Mouse (Mus musculus) heart, embryonic 16.5 days (tissue): ENCODE measurements around the gene Prr18. TPM values are rescaled to one million over a fixed set of nuclear protein-coding genes. Genes with fewer than 3 reads are reported as not detected.
"Not testable (repeated sequence)": the region's sequence is repeated elsewhere in the genome, so short reads cannot be mapped to it uniquely, and the experiment has no call there.

Experiments used
- ATAC-seq: fragments of 200-750 bp; cut with Nextera tagmentation; replicated peaks from 2 replicates; pipeline ENCODE4 v1.8.0; 2017; ENCODE audit warnings: moderate number of reproducible peaks; ENCODE audit not compliant: insufficient read depth, low FRiP score; ENCODE audit errors: extremely low read depth
- H3K27ac ChIP-seq: fragments of 300-500 bp; sonication (generic); 2 replicates; pipeline ENCODE4 v1.5.1; 2014; ENCODE audit warnings: mild to moderate bottlenecking, low read length, control low read depth, moderate library complexity
- H3K27me3 ChIP-seq: fragments of 300-500 bp; sonication (generic); 2 replicates; pipeline ENCODE4 v1.6.1; 2014; ENCODE audit warnings: low read length, mixed read lengths; ENCODE audit not compliant: control insufficient read depth, insufficient read depth
- H3K36me3 ChIP-seq: fragments of 300-500 bp; sonication (generic); 2 replicates; pipeline ENCODE4 v1.6.1; 2014; ENCODE audit not compliant: control insufficient read depth, insufficient read depth
- H3K4me1 ChIP-seq: fragments of 300-500 bp; sonication (generic); 2 replicates; pipeline ENCODE4 v1.6.1; 2014; ENCODE audit warnings: low read length, mixed read lengths; ENCODE audit not compliant: control insufficient read depth, insufficient read depth
- H3K4me2 ChIP-seq: fragments of 300-500 bp; sonication (generic); 2 replicates; pipeline ENCODE4 v1.6.1; 2014; ENCODE audit warnings: low read depth, mild to moderate bottlenecking, control low read depth, low read length
- H3K4me3 ChIP-seq: fragments of 300-500 bp; sonication (generic); 2 replicates; pipeline ENCODE4 v1.5.1; 2014; ENCODE audit warnings: mild to moderate bottlenecking, control low read depth, low read length
- H3K9ac ChIP-seq: fragments of 300-500 bp; sonication (generic); 2 replicates; pipeline ENCODE4 v1.6.1; 2014; ENCODE audit warnings: low read length, control low read depth
- H3K9me3 ChIP-seq: fragments of 300-500 bp; sonication (generic); replicated peaks from 2 replicates; pipeline ENCODE4 v1.6.1; 2016; ENCODE audit warnings: low read length; ENCODE audit not compliant: control insufficient read depth
- WGBS: fragments of 180-500 bp; shearing (Covaris S2); extraction: QIAGEN DNeasy Blood & Tissue Kit; methylation state at CpG from one replicate; pipeline ENCODE4 v1.1.7; 2014; 5-methylcytosine and 5-hydroxymethylcytosine counted together
- polyA plus RNA-seq: library from polyadenylated mRNA; unstranded; fragments of >200 nt; fragmentation: Nextera tagmentation; extraction: Ambion mirVana; gene quantifications from 2 replicates; pipeline ENCODE4 v1.2.1, GENCODE M21; 2015

Gene Prr18
- polyA plus RNA-seq: 0.21 and 0.30 TPM in 2 replicates

GRCm38 (mm10) chr17:8337159-8337558, at the start of gene Prr18:
TSS of gene Prr18 (plus strand) at chr17:8337459.
- not testable (repeated sequence) for H3K9me3 ChIP-seq, H3K36me3 ChIP-seq, H3K9ac ChIP-seq, ATAC-seq, H3K4me3 ChIP-seq, H3K4me2 ChIP-seq, H3K27ac ChIP-seq
- peaks cover 15% of the 10 kb centered on the region for H3K4me1 ChIP-seq
- no CpG with 5 or more reads among the region's 5 CpGs for WGBS
- H3K27me3 ChIP-seq: peaks cover 37% of the 10 kb centered on the region

DNA sequence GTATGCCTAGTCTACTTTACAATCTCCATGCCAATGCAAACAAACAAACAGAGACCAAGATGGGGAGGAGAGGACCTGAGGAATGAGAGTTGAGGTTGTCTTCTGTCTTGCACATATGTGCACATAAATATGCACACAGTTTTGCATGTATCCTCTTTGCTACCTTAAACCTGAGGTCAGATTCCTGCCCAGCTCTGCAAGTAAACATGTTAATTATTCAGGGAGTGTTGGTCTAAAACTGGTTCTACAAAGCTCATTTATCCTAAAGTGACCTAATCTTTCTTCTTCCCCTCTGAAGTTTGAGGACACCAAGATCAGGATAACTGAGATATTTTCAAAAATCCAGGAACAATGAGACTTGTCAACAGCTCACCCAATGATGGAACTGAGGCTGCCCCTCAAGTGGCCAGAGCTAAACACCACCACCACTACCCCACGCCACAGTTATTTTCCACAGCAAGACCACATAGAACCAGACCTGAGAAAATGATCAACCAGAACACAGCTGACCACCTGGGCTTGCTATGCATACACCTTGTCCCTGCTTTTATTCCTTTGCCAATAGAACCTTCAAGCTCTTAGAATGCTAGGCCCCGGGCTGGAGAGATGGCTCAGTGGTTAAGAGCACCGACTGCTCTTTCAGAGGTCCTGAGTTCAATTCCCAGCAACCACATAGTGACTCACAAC, 47.1 kb upstream of the Prr18 start:
- no peak for ATAC-seq
- Histone ChIP-seq H3K27me3 (no peaks in the 10 kb centered on the region), H3K27ac (no peak overlapping the region), H3K4me1 (peaks cover 2% of the 10 kb centered on the region), H3K4me3 (no peak overlapping the region), H3K9me3 (peaks cover 4% of the 10 kb centered on the region), H3K36me3 (peaks cover 16% of the 10 kb centered on the region), H3K9ac (no peak overlapping the region), H3K4me2 (no peak overlapping the region)
- WGBS: 92% methylated on average over 3 of the region's 3 CpGs

DNA sequence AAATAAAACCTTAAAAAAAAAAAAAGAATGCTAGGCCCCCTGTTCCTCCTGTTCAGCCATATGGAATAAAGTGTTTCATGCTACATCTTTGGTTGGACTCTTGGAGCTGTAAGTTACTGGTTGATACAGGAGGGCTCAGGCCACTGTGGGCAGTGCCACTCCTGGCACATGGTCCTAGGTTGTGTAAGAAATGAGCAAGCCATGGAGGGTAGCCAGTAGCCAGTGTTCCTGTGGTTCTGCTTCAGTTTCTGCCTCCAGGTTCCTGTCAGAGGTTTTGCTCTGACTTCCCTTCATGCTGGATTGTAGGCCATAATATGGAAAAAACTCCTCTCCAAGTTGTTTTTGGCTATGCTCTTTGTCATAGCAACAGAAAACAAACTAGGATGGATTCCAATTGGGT, 46.5 kb upstream of the Prr18 start:
- no peak overlapping the region for H3K4me2 ChIP-seq
- no peak overlapping the region for H3K9ac ChIP-seq
- no peaks in the 10 kb centered on the region for H3K4me1 ChIP-seq
- no peak overlapping the region for H3K4me3 ChIP-seq
- no peaks in the 10 kb centered on the region for H3K27me3 ChIP-seq
- peaks cover 21% of the 10 kb centered on the region for H3K36me3 ChIP-seq
- no peak overlapping the region for H3K27ac ChIP-seq
- ATAC-seq: no peak
- peaks cover 4% of the 10 kb centered on the region for H3K9me3 ChIP-seq

DNA sequence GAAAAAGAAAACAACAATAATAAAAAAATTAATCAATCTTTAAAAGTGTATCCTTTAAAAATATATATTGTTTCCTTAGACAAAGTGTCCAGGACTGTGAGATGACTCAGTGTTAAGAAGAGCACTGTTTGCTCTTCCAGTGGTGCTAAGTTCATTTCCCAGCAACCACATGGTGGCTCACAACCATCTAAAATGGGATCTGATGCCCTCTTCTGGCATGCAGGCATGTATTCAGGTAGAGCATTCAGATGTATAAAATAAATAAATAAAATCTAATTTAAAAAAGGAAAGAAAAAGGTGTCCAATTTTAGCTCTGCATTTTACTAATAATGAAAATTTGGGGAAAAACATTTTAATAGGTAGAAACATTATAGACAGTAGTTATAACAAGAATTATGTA, 41.4 kb upstream of the Prr18 start:
- Histone ChIP-seq H3K27ac (no peak overlapping the region), H3K27me3 (no peaks in the 10 kb centered on the region), H3K4me3 (no peak overlapping the region), H3K36me3 (peaks cover 14% of the 10 kb centered on the region), H3K9me3 (no peaks in the 10 kb centered on the region), H3K4me2 (no peak overlapping the region), H3K4me1 (no peaks in the 10 kb centered on the region), H3K9ac (no peak overlapping the region)
- no peak for ATAC-seq

DNA sequence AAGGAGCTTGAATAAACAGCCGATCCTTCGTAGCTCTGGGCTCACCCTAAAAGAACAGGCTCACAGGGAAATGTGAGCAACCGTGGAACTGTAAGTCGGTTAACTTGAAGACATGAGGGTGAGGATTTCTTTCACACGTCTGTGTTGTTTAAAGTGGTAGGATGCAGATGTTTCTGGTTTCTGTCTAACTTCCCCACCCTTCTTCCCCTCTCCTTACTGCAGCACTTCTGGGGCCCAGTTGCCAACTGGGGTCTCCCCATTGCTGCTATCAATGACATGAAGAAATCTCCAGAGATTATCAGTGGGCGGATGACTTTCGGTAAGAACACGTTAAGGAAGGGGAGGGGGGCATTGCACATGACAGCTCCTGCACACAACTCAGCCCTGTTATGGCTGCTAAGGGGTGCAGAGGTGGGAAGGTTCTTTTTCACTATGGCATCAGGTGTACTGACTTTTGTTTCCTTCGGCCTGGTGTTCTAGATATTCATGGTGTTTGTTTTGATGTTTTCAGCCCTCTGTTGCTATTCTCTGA, 40.9 kb upstream of the Prr18 start:
- H3K27me3 ChIP-seq: no peaks in the 10 kb centered on the region
- ATAC-seq: no peak
- H3K4me2 ChIP-seq: no peak overlapping the region
- H3K27ac ChIP-seq: no peak overlapping the region
- H3K36me3 ChIP-seq: peaks cover 14% of the 10 kb centered on the region
- H3K9ac ChIP-seq: no peak overlapping the region
- no peaks in the 10 kb centered on the region for H3K9me3 ChIP-seq
- WGBS: 75% methylated on average over 9 of the region's 9 CpGs
- H3K4me3 ChIP-seq: no peak overlapping the region
- no peaks in the 10 kb centered on the region for H3K4me1 ChIP-seq

- WGBS: 85% methylated on average over 5 of the region's 5 CpGs
- H3K36me3 ChIP-seq: peaks cover 14% of the 10 kb centered on the region; the same call in 1 of the 2 replicates
- no peak overlapping the region for H3K27ac ChIP-seq
- H3K27me3 ChIP-seq: no peaks in the 10 kb centered on the region
- no peaks in the 10 kb centered on the region for H3K9me3 ChIP-seq
- no peak overlapping the region for H3K4me2 ChIP-seq
- no peaks in the 10 kb centered on the region for H3K4me1 ChIP-seq
- no peak overlapping the region for H3K4me3 ChIP-seq
- ATAC-seq: no peak
- H3K9ac ChIP-seq: no peak overlapping the region
Measured at GRCm38 (mm10) chr17:8297746-8298145, 39.5 kb upstream of the Prr18 start.

GRCm38 (mm10) chr17:8298281-8298680, 39.0 kb upstream of the Prr18 start:
- 89% methylated on average over 2 of the region's 2 CpGs for WGBS
- no peak for ATAC-seq
- H3K27ac ChIP-seq: no peak overlapping the region
- no peak overlapping the region for H3K4me2 ChIP-seq
- no peak overlapping the region for H3K9ac ChIP-seq
- peaks cover 13% of the 10 kb centered on the region; the same call in 1 of the 2 replicates for H3K36me3 ChIP-seq
- no peaks in the 10 kb centered on the region for H3K9me3 ChIP-seq
- no peaks in the 10 kb centered on the region for H3K27me3 ChIP-seq
- H3K4me3 ChIP-seq: no peak overlapping the region
- no peaks in the 10 kb centered on the region for H3K4me1 ChIP-seq

DNA sequence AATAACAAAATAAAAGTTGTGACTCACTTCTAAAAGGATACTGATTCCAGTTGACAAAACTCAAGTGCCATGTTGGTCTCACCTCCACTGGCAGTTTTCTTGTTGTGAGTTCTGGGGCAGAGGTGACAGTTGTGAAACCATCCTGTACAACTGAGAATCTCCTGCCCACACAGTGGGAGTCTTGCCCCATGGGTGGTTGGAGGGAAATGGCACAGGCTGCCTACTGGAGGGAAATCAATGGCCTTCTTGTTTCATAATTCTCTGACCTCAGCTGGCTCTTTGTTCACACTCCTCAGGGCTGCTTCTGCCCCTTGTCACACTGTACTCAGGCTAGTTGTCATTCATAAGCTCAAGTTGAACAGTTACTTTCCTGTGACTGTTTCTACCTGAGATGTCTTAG, 37.7 kb upstream of the Prr18 start:
- Histone ChIP-seq H3K4me2 (no peak overlapping the region), H3K4me1 (no peaks in the 10 kb centered on the region)

DNA sequence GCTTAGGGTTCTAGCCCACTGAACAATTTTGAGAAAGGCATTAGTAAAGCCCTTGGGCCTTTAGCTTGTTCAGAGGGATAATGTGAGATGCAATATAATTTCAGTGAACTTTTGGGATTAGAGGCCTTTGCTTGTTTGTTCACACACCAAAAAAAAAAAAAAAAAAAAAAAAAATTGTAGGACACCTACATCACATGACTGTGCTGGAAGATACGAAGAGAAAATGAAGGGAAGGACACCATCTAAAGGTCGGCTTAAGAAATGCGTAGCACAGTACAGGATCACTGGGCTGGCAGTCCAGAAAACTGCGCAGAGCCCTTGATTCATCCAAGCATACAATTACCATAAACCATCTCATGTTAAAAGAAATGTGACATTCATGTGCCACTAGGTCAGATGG, 35.7 kb upstream of the Prr18 start:
- no peak overlapping the region for H3K4me3 ChIP-seq
- ATAC-seq: no peak
- no peaks in the 10 kb centered on the region for H3K9me3 ChIP-seq
- H3K4me2 ChIP-seq: no peak overlapping the region
- 78% methylated on average over 4 of the region's 4 CpGs for WGBS
- H3K27me3 ChIP-seq: no peaks in the 10 kb centered on the region
- H3K4me1 ChIP-seq: no peaks in the 10 kb centered on the region
- no peak overlapping the region for H3K27ac ChIP-seq
- H3K9ac ChIP-seq: no peak overlapping the region
- peaks cover 5% of the 10 kb centered on the region; the same call in 1 of the 2 replicates for H3K36me3 ChIP-seq

More for the DNA sequence above, 37.7 kb upstream of the Prr18 start:
- peaks cover 11% of the 10 kb centered on the region; the same call in 1 of the 2 replicates for H3K36me3 ChIP-seq
- no peak overlapping the region for H3K4me3 ChIP-seq
- no peak overlapping the region for H3K9ac ChIP-seq
- no peak overlapping the region for H3K27ac ChIP-seq
- H3K27me3 ChIP-seq: no peaks in the 10 kb centered on the region
- ATAC-seq: no peak
- H3K9me3 ChIP-seq: no peaks in the 10 kb centered on the region
